Mouse (Mus musculus) heart, adult 2 months (tissue): ENCODE measurements around the gene Pla2g12b.
A peak's percentile ranks its signal among the peaks of the same experiment; 100 is the strongest.

Experiments used
- CTCF ChIP-seq: fragments of 200-600 bp; IDR thresholded peaks from 2 replicates; pipeline ENCODE4 v1.8.1; 2022; ENCODE audit warnings: antibody characterized with exemption, mild to moderate bottlenecking, moderate library complexity
- EP300 ChIP-seq: fragments of 200-500 bp; IDR thresholded peaks from 2 replicates; pipeline ENCODE4 v1.6.1; 2011; ENCODE audit warnings: low read depth, low read length, control low read depth; ENCODE audit not compliant: insufficient read depth
- POLR2A ChIP-seq: fragments of 200-500 bp; IDR thresholded peaks from 2 replicates; pipeline ENCODE4 v1.6.1; 2011; ENCODE audit warnings: mild to moderate bottlenecking, low read depth, low read length, control low read depth; ENCODE audit not compliant: insufficient read depth

DNA sequence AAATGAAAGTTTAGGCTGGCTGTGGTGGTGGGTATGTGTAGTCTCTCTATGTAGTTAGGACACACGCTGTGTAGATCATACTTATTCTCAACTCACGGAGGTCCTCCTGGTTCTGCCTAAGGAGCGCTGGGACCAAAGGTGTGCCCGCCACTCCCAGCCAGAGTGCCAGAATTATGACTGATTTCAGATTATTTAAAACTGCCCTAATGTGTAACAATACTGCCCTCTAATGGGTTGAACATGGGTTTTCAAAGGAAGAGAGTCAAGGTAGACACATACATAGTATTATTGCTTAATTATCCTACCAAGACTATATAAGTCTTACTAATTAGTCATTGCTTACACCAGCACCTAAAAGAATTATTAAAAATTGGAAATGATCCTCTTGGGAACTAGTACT is 44.7 kb upstream of the Pla2g12b start:
- TF ChIP-seq CTCF (peak; percentile 72), POLR2A (no peak), EP300 (no peak)
